Mouse (Mus musculus) T-cell, adult 2 months (primary cell): ENCODE data around the gene Eri3.

Experiments
- DNase-seq: peaks from one replicate; pipeline ENCODE4 v3.0.0; 2022; ENCODE audit warnings: low spot score

The Eri3 gene

DNA sequence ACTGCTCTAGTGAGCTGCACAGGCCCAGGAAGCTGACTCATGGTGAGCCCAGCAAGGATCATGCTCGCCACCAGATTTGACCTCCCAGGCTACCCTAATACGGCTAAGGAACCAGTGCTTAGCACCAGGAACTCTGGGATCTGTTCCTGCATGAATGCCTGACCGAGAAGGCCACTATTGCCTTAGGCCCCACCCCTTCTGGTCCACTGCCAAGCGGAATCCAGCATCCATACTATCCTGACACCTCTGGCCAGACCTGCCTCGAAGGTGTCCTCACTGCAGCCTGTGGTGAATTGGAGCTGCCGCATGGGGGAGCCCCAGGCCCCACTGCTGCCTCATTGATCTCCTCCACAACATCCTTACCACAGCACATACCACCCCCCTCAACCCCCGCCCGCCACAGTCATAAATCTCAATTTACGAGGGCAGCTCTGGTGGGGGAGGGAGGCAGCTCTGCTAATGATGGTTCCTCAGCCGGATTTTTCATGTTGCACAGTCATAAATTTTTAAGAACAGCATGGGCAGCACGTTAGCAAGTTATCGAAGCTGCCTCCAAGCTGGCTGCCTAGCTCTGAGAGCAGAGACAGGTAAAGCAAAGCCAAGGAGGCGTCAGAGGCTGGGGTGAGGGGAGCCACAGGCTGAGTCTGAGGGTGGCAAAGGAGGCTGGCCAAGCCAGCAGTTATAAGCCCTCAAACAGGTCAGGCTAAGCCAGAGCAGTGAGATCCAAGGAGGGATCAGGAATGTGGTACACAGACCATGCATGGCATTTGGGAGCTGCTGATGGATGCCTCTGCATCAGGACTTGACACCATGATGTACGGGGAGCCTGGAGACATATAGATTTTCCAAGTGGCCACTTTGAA is 108.6 kb downstream of the Eri3 start:
- DNase-seq: no peak

DNA sequence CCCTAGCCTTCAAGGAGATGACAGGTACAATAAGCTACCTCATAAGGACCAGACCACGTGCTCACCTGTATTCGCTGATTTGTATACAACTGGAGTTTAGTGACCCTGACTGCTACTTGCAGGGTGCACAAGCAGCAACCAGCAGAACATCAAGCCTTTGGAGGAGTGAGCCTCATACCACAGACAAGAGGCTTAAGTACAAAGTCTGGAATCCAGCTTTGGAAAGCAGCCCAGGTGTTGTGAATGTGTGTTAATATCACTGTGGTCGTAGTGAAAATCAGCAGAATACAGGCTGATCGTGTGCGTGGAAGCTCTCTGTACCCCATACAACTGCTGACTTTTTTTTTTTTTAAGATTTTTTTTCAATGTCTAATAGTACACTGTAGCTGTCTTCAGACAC is 109.8 kb downstream of the Eri3 start:
- no peak for DNase-seq

GRCm38 (mm10) chr4:117664411-117665137 is 114.4 kb downstream of the Eri3 start:
- DNase-seq: no peak

DNA sequence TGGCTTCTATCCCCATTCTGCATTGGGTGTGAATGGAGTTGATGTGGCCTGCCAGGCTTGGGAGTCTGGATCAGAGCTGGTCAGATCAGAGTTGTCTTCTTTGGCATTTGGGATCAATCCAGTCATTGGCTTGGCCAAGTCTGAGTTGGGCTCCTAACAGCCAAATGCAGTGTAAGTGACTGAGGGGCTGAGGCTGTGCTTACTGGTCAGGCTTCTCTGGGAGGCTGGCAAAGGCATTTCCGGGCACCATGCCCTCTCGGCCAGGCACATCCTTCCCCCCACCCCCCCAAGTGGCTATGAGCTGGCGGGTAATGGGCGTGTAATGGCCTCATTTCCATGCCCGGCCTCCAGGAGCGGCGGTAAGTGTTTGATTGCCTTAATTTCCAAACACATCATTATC is 115.4 kb downstream of the Eri3 start:
- no peak for DNase-seq

GRCm38 (mm10) chr4:117666054-117666453 is 115.9 kb downstream of the Eri3 start:
- no peak for DNase-seq

DNA sequence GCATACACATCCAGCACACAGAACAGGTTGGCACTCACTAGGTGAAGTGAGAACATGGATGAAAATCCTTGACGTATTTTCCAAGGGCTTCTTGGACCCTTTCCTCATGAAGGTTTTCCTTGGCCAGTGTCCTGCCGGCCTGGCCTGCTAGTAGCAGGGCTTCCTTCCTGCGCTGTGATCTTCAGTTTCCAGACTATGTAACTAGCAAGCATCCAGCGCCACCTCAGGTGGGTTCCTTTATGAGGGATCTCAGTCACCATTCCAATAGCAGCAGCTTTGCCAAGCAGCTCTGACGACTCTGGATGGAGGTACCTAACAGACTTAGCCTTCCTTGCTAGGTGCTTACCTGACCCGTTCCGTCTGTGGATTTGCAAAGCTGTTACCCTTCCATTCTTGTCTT is 119.7 kb downstream of the Eri3 start:
- no peak for DNase-seq

- no peak for DNase-seq
Measured at GRCm38 (mm10) chr4:117672042-117672441, 121.9 kb downstream of the Eri3 start.

- DNase-seq: no peak
Measured at GRCm38 (mm10) chr4:117673901-117674300, 123.7 kb downstream of the Eri3 start.

- peak; percentile 50 for DNase-seq
Measured at GRCm38 (mm10) chr4:117676903-117677302, 126.7 kb downstream of the Eri3 start.

- no peak for DNase-seq
Measured at GRCm38 (mm10) chr4:117680963-117681362, 130.8 kb downstream of the Eri3 start.

DNA sequence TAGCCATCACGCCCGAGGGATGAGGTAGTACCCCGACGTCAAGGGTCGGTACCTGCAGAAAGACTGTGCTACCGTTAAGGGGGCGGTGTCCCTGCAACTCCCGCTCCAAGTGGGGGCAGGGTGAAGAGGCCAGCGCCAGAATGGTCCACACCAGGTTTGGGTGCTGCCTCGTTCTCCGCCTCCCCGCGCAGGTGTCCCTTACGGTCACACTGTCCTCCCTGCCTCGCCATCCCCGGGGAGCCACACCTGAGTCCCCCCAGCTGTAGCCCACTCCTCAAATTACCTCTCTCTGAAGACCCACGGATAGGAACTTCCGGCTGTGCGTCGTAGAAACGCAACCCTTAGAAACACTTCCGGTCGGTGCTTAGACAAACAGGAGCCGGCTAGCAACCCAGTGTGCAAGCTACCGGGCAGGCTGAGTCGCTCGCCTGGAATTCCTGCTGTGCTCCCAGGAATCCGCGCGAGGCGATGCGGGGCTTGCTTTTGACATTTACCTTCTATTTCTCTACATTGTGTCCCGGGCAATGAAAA is 131.8 kb downstream of the Eri3 start, which contains the start of gene Dmap1:
Gene Dmap1 (minus strand): TSS at position 343 of the 531 bp plus-strand sequence.
- DNase-seq: peak; percentile 75

DNA sequence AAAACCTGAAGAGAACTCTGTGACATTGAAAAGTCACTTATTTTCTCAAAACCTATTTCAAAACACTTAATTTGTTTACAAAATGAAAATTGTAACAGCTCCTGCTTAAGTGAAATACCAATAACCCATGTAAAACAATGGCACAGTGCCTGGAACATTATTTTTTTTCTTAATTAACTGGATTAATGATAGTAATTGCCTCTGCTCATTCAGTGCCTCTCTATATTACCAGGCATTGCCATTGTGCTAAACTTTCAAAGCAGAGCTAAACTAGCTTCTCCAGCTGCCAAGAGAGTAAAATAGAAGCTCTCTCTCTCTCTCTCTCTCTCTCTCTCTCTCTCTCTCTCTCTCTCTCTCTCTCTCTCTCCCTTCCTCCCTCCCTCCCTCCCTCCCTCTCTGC is 132.3 kb downstream of the Eri3 start:
- no peak for DNase-seq

DNA sequence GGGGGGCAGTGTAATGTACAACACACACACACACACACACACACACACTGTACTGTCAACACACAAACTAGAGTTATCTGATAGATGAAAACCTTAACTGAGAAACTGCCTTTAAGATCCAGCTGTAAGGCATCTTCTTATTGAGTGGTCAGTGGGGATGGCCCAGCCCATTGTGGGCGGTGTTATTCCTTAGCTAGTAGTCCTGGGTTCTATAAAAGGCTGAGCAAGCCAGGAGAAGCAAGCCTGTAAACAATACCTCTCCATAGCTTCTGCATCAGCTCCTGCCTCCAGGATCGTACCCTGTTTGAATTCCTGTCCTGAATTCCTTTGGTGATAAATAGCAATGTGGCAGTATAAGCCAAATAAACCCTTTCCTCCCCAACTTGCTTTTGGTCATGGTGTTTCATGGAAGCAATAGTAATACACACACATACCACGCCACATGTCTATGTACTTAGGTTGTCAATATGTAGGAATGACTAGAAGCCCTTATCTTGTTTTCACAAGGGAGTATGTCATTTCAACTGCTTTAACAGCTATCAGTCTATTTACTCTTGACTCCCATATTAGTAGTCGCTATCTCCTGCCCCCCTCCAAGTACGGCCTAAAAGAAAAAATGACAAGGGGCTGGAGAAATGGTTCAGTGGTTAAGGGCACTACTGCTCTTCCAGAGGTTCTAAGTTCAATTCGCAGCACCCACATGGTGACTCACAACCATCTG is 133.0 kb downstream of the Eri3 start:
- no peak for DNase-seq

GRCm38 (mm10) chr4:117686354-117686753 is 136.2 kb downstream of the Eri3 start:
- DNase-seq: no peak

DNA sequence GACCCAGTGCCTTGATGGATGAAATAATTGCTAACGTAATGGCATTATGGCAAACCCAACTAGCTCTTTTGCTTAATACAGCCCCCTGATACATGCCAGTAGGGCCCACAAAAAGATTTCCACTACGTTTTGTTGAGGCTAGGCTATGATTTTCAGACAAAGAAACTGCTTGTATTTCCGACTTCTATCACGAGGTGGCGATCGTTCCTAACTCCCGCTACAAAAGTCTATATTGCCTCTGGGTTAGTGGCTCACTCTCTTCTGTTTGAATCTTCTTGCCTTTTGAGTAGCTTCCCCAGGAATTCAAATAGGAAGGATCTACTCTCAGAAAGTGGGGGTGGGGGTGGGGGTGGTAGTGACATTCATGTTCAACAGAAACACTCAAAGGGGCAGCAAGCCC is 155.2 kb downstream of the Eri3 start:
- DNase-seq: peak; percentile 16

- DNase-seq: no peak
Measured at GRCm38 (mm10) chr4:117708780-117709550, 158.8 kb downstream of the Eri3 start.

DNA sequence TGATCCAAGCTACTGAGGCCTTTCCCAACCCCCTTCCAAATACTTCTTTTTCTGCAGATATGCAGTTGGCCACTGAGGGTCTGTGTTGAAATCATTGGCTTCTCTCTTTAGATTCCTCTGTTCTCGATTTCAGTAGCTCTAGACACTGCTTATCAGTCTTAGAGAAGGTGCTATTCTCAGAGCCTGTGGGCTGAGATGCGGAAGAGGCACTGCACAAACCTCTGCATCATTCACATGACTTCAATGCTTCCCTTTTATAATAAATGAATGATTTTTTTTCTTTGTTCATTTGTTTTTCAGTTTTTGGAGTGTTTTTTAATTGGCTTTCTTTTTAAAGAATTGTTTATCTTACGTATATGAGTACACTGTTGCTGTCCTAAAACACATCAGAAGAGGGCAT is 162.1 kb downstream of the Eri3 start:
- no peak for DNase-seq

DNA sequence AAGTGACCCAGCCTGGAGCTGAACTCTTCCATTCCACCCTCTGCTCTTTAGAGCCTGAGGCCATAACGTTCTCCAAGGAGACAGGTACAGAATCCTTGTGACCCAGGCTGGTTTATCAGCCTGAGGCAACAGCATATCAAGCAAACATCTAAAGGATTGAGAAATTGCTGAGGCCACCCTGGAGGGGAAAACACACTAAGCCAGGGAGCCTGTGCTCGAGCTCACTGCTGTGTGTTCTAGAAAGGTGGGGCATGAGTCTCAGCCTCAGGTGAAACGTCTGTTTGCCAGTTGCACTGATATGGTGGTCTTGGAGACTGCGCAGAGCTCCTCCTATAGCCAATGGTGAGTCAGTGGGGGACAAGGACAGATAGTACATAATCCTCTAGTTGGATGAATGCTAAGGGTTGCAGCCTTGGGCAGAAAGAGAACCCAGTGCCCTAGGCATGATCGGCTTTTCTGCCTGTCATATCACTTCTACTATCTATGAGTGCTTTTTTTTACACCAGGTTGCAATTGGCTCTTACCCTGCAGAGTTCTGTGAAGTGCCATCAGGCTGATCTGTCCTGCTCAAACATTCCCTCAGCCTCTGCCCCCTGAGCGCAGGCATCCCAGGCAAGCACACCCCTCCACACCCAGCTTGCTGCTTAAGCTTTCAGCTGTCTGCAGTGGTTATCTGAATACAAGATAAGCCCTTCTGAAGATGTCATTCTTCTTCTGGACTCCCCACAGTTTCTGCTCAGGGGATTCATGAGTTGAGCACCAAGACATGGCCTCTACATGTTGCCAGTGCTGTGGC is 163.3 kb downstream of the Eri3 start:
- no peak for DNase-seq
